Mouse (Mus musculus): ENCODE measurements around the gene Gm19684.
"Not testable (repeated sequence)": the region's sequence is repeated elsewhere in the genome, so short reads cannot be mapped to it uniquely, and the experiment has no call there.

Gm19684 gene

DNA sequence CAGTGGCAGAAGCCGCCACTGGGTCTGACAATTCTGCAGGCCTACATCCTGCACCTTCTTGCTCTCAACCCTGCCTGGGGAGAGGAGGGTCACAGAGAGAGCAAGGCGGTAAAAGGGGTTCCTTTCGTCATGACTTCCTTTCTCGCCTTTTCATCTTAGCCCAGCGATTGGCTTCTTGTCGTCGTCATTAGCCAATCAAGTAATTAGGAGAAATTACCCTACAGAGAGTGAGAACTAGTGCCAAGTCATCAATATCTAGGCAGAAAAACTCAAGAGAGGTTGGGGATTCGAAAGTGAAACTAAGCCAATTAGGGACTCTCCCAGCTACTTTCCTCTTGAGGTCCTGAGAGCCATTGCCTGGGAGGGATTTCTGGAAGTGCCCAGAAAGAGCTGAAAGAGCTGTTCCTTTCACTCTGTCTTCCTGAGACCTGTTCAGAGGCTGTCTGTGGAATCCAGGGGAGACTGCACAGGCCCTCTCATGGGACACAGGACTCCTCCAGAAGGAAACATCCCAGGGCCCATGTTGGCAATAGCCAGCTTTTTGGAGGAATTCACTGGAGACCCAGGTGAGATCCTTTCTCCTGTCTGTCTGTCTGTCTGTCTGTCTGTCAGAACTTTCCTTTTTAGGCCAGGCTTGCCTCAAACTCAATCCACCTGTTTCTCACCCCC, at the start of gene Gm19684:
Gm19684 (plus strand) TSS at position 327 of the 669 bp plus-strand sequence.
- peak; percentile 89 for DNase-seq (ENCODE audit: inconsistent ontology term)

DNA sequence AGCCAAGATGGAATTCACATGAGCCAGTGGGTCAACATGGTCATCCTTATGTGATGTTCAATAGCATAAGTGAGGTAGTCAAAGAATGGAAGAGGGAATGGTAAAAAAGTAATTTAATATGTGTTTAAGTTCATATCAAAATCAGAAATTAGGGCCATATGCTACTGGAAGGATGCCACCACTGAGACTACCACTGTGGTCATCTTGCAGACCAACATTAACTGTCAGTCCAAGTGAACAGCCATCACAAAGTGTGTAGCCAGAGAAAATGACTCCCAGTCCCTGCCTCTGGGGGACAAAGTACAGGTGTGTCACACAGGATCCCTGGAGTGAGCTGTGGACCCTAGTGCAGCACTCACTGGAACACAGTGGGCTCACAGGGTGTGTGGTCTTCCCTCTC, 39.6 kb upstream of the Gm19684 start:
- not testable (repeated sequence) for DNase-seq (ENCODE audit: inconsistent ontology term)

DNA sequence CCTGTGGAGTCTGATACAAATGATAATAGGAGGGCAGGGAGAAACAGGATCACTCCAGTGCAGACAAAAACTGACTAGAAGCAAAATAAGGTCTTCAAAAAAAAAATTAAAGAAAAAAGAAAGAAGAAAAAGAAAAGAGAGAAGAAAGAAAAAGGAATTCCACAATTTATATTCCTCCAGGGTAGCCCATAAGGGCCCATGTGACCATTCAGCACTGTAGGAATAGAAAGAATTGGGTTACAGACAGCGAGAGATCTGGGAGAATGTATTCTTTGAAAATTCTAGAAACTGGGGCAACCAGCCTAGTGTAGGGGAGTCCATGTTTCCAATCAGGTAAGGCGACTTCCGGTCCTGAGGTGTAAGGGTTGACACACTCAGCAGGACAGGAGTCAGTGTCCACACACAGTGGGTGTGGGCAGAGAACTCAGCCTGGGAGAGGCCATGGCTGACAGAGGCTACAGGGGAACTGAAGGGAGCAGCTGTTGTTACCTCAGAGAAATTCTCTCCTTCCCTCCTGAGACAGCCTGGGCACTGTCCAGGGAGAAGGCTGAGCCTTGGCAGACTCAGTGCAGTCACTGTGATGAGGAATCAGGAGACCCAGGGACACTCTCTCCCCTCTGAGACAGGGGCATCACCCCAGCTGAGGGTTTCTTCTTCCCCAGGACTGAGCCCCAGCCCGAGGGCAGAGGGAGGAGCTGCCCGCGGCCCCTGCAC, 38.8 kb upstream of the Gm19684 start:
- DNase-seq (ENCODE audit: inconsistent ontology term) = not testable (repeated sequence)

DNA sequence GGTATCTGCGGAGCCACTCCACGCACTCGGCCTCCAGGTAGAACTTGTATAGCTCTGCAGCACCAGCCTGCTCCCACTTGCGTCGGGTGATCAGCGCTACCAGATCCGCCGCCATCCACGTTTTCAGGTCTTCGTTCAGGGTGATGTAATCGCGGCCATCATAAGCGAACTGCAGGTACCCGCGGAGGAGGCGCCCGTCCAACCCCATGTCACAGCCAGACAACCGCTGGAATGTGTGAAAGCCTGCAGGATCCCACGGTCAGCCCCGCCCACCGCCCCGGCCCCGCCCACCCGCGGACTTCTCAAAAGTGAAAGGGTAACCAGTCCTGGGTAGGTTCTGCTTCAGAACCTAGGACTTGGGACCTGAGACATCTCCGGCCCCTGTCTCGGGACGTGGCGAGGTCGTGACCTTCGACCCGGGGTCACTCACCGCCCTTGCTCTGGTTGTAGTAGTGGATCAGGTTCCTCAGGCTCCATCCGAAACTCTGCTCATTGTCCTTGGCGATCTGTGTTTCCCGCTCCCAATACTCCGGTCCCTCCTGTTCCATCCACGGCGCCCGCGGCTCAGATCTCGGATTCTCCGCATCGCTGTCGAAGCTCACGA, 38.1 kb upstream of the Gm19684 start:
- DNase-seq (ENCODE audit: inconsistent ontology term) = peak; percentile 80

DNA sequence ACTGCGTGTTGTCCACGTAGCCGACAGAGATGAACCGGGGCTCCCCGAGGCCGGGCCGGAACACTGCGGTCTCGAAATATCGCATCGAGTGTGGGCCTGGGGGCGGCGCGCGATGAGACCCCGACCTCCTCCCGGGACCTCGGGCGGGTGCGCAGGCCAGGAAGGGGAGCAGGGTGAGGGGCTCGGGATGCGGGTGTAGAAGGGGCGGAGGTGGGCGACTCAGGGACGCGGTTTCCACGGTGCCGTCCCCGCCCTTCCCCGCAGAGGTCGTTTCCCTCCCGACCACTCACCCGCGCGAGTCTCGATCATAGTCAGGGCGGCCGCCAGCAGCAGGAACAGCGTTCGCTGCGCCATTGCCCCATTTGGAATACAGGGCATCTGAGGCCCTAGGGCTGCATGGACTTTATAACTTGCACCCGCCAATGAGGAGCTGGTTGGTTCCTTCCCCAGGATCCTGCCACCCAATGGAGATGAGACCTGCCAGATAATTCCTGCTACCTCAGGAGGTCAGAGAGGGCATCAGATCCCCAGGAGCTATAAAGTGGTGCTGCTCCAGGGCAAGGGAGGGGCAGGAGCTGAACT, 37.5 kb upstream of the Gm19684 start:
- DNase-seq (ENCODE audit: inconsistent ontology term) = no peak

DNA sequence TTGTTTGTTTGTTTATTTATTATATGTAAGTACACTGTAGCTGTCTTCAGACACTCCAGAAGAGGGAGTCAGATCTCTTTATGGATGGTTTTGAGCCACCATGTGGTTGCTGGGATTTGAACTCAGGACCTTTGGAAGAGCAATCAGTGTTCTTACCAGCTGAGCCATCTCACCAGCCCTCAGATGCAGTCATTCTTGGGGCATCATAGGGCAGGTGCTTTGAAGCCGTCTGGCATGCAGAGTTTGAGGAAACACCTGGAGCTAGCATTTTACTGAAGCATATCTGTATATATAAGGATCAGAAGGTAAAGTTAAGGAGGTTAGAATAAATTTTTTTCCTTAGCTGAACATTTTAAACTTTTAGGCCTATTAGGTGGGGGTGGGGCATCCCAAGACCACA, 35.5 kb upstream of the Gm19684 start:
- DNase-seq (ENCODE audit: inconsistent ontology term) = not testable (repeated sequence)

DNA sequence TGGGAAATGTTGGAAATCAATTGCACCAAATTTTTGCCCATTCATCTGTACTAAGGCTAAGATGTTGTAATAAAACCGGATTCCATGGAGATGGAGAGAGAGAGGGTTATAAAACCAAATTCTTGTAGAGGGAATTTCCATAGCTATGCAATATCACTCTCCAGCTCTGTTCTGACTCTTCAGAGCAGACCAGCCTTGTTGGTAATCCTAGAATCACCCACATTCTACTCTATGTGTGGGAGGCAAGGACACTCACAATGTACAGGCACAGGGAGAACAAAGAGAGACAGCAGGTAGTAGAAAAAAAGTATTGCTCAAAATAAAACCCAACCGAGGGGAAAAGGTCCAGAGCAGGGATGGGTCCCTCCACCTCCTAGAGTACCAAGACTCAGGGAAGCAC, 29.5 kb upstream of the Gm19684 start:
- not testable (repeated sequence) for DNase-seq (ENCODE audit: inconsistent ontology term)

DNA sequence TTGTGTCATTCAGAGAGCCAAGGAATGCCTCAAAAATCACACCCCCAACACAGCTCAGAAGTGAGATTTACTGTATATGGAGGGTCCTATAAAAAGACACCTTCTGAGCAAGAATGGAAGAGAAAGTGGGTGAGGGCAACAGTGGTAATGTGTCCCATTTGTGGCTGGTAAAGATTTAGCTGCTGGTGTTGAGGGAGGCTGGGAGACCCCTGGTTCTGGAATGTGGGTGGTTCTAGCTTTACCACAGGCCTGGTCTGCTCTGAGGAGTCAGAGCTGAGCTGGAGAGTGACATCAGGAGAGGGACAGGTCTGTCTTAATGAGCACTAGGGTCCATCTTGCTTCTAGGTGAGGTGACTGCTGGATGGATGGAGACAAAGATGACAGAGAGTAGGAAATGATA, 29.0 kb upstream of the Gm19684 start:
- not testable (repeated sequence) for DNase-seq (ENCODE audit: inconsistent ontology term)

DNA sequence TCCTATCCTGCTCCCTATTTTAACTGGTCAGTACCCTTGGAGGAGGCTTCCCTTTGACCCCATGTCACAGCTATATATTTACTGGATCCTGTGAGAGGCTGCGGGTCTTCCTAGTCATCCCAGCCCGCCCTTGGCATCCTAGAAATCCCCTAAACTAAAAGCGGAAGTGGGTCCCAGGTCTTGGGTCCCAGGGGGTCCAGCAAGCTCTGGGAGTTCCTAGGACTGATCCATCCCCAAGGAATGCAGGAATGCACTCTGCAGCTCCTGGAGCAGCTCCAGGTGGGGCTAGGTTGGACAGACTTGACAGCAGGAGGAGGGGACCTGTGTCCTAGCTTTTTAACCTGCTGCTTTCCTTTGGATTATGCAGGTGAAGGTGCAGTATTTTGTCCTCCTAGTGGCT, 27.5 kb upstream of the Gm19684 start:
- DNase-seq (ENCODE audit: inconsistent ontology term) = no peak

DNA sequence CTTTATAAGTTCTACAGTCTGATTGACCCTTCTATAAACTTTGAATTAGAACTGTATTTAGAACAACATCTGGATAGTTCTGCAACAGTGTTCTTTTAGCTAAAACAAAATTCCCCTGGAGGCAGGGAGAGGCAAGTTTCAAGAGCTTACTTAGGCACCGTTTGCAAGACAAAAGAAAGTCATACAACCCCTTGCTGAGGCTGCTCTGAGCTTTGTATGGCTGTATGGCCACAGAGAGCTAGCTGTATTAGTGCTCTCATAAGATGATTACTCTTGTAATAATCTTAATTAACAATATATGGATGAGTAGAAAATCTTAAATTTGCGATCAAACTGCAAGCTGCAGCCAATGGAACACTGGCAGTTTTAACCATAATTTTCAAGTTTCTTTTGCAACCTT, 21.9 kb upstream of the Gm19684 start:
- not testable (repeated sequence) for DNase-seq (ENCODE audit: inconsistent ontology term)

DNA sequence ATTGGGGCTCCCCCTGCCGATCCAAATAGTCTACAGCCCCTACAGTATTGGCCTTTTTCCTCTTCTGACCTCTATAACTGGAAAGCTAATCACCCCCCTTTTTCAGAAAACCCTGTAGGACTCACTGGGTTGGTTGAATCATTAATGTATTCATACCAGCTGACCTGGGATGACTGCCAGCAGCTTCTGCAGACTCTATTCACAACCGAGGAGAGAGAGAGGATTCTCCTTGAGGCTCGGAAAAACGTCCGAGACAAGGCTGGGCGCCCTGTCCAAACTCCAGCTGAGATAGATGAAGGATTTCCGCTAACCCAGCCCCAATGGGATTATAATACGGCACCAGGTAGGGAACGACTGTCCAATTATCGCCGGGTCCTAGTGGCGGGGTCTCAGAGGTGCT, 19.4 kb upstream of the Gm19684 start:
- not testable (repeated sequence) for DNase-seq (ENCODE audit: inconsistent ontology term)

DNA sequence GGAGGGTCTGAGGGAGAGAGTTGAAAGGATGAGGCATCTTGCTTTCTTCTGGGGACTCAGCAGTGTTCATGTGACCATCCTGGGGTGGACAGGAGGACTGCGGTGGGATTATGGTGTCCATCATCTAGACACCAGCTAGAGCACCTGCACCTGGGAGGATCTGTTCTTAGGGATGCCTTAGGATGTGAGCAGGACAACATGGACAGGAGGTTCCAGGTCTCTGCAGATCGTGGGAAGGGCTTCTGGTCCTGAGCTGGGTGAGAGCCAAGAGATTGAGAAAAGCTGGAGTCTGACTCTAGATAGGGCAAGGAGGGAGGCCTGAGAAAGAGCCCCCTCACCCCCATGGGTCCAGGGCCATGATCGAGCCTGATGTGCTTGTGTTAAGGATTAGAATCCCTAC, 11.3 kb upstream of the Gm19684 start:
- not testable (repeated sequence) for DNase-seq (ENCODE audit: inconsistent ontology term)

DNA sequence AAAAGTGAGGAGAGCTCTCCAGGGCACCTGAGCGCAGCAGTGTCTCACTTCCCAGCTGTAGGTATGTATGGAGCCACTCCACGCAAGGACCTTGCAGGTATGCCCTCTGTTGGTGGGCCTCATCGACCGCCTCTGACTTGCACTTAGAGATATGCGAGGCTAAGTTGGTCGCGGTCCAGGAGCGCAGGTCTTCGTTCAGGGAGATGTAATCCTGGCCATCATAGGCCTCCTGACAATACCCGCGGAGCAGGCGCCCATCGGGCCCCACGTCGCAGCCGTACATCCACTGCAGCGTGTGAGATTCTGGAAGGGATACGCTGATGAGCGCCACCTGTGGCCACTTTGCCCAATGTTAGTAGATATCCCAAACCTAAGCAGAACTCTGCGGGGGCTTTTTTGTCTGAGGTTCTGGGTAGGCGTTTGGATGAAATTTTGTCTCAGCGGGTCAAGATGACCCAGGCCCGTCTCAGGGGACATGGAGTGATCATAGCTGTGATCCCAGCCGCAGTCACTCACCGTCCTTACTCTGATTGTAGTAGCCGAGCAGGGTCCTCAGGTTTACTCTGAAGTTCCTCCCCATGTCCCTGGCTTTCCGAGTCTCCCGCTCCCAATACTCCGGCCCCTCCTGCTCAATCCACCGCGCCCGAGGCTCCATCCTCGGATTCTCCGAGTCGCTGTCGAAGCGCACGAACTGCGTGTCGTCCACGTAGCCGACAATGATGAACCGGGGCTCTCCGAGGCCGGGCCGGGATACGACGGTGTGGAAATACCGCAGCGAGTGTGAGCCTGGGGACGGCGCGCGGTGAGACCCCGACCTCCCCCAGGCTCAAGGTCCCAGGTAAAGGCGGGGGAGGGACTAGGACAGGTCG, 10.6 kb upstream of the Gm19684 start:
- not testable (repeated sequence) for DNase-seq (ENCODE audit: inconsistent ontology term)

DNA sequence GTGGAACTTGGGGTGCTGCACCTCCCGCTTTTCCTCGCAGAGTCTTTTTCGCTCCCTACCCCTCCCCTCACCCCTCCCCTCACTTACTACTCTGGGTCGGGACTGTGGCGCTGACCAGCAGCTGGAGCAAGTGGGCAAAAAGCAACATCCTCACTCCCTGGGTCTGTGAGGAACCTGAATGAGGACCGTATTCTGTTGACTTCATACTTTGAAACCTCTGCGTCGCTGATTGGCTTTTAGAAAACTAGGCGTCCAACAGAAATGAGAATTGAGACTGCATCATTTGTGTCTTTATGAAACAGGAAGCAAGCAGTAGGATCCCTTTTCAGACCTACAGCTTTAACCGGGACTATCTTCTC, 10.0 kb upstream of the Gm19684 start:
- peak; percentile 47 for DNase-seq (ENCODE audit: inconsistent ontology term)

DNA sequence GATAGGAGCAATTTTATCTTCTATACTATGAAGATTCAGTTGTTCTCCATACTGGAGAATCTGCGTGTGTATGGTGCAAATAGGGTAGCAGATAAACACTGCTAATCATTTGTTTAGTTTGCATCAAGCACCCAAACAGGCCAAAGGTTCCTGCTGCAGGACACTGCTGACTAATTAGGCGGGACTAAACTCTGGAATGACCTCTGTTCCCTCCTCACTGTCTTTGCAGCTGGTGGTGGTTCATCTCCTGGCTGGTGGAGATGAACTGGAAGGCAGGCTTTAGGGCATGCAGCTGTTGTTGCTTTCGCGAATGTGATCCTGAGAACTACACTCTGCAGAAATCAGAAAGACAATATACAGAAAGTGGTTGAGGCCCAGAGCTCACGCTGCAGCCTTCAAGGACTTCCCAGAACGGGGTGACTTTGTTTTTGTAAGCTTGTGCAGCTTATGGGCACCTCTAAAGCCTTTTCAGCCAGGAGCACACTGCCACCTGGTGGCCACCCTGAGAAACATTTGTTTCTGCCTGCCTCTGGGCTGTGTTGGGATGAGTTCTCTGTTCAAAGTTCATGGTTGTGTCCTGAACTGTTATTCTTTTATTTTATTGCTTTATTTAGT, 7.4 kb upstream of the Gm19684 start:
- DNase-seq (ENCODE audit: inconsistent ontology term) = peak; percentile 12

DNA sequence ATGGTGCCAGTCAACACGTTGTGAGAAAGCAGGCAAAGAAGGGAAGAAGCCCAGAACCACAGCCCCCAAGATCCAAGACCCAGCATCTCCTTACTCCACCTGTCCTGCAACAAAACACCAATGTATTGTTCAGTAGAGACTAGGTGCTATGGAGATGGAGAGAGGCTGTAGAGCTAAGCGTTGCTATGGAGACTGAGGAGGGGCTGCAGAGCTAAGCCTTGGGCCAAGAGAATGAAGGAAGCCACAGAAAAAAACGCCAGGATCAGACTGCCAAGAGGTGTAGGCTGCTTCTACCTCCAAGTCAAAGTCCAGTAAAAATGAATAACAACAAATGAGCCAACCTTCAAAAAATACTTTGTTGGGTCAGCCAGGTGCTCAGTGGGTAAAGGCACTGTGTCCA, 4.9 kb upstream of the Gm19684 start:
- DNase-seq (ENCODE audit: inconsistent ontology term) = not testable (repeated sequence)

DNA sequence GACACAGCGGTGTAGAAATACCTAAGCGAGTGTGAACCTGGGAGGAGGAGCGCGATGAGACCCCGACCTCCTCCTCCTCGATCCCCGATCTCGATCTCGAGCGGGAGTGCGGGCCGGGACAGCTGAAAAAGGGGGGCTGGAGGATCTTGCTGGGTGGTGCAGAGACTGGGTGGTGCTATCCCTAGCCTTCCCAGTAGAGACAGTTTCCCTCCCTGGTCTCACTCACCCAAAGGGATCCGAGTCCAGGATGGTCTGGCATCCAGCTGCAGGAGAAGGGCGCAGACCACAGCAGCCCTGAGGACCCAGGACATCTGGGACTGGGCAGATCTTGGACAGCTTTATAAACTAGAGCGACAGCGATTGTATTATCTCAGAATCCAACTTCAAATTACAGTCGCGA, 639 bp upstream of the Gm19684 start:
- DNase-seq (ENCODE audit: inconsistent ontology term) = not testable (repeated sequence)

DNA sequence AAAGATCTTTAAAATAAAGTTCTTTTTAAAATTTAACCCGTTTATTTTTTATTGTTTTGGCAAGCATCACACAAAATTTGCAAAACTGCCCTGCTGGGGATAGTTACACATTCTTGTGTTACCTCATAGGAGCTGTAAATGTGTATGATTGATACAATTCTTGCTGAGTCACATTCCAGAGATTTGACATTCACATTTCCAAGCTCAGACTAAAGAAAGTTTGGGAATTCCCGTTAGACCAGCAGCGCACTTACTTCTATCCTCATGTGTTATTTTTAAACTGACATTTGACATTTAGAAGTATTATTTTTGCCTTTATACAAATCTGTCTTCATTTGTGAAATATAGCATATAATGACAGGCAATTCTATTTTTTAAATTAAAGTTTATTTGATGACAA, 2.6 kb downstream of the Gm19684 start:
- DNase-seq (ENCODE audit: inconsistent ontology term) = not testable (repeated sequence)

DNA sequence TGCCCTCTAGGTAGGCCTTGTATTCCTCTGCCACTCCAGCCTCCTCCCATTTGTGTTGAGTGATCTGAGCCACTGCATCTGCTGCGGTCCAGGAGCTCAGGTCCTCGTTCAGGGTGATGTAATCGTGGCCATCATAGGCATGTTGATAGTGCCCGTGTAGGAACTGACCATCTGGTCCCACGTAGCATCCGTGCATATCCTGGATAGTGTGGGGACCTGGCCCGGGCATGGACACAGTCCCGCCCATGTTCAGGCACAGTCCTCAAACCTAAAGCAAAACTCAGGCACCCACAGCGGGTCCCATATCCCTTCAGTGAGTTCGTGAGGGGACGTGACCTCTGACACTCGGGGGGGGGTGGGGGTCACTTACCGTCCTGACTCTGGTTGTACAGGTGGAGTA, 7.0 kb downstream of the Gm19684 start:
- not testable (repeated sequence) for DNase-seq (ENCODE audit: inconsistent ontology term)

DNA sequence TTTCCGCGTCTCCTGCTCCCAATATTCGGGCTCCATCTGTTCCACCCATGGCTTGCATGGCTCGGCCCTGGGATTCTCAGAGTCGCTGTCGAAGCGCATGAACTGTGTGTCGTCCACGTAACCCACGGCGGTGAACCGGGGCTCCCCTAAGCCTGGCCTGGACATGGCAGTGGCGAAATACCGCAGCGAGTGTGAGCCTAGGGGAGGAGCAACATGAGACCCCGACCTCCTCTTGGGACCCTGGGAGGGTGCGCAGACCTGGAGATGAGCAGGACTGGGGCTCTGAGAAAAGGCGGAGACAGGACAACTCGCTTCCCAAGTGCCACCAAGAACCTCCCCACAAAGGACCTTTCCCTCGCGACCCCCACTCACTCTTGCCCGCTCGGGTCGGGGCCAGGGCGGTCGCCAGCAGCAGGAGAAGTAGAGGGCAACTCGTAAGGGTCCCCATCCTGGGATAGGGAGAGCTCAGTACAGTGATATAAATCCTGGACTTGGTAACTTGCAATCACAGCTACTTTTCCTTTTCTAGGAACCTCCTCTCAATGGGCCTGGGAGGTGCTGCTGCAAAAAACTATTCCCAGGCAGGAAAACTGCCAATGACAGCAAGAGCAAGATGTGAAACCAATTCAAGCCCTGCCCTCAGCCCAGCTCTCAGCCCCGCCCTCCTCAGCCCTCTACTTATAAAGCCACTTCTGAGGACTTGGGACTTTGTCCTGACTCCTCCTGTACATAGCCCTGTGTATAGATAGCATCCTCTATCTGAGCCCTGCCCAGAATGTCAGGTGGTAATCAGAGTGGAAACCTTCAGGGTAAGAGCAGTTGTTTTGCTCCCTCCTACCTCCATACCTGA, 7.7 kb downstream of the Gm19684 start, which contains the start of gene Gm7030:
Gm7030 (minus strand) TSS at position 458 of the 850 bp plus-strand sequence.
- DNase-seq (ENCODE audit: inconsistent ontology term) = not testable (repeated sequence)

All from Muller cell, postnatal 12 days (primary cell).